In the genomic region with DNA sequence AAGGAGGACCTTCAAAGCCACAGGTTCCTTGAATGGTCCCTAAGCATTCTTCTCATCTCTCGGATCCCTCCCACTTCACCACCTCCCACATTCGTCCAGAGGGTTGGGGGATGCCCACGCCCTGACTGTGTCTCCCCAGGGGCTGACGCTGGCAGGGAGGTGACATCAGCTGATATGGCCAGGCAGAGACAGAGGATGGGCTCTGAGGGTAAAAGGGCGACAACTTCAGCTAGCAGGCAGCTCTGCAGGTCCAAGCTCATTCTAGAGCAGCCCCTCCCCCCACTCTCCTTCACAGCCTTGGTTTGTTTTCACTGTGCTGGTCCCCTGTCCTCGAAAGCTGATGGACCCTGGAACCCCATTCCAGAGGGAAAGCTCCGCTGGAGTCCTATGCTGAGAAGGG, we compare ENCODE assay signal across 16 mouse cellular contexts. TPM values are rescaled to one million over a fixed set of nuclear protein-coding genes. Genes with fewer than 3 reads are reported as not detected.
A peak's percentile ranks its signal among the peaks of the same experiment; 100 is the strongest.
DNase-seq lines count a peak whose midpoint lies in the region; ATAC-seq lines count a peak whose summit lies in the region.
"Had no signal": no experiment of that assay in that cellular context is flagged by ENCODE, and none has a peak within 500 bp of the region (broad histone marks: within the 10 kb centered on the region; RNA-seq: fewer than 3 reads in every experiment).

No protein-coding gene starts in this region.

- no peaks in the 10 kb centered on the region for H3K36me3 ChIP-seq in forebrain, embryonic 10.5 days (replicated peaks)
- H3K36me3 ChIP-seq in forebrain, embryonic 13.5 days (ENCODE audit: poor library complexity, severe bottlenecking) = no peaks in the 10 kb centered on the region
- no peaks in the 10 kb centered on the region for H3K36me3 ChIP-seq in limb, embryonic 11.5 days (ENCODE audit: control insufficient read depth, insufficient read depth, low read length)
- no peaks in the 10 kb centered on the region for H3K36me3 ChIP-seq in forebrain, embryonic 15.5 days
- H3K36me3 ChIP-seq: limb, embryonic 13.5 days had no signal

- no peaks in the 10 kb centered on the region for H3K9me3 ChIP-seq in forebrain, embryonic 10.5 days
- no peaks in the 10 kb centered on the region for H3K9me3 ChIP-seq in forebrain, embryonic 13.5 days (replicated peaks)
- no peaks in the 10 kb centered on the region for H3K9me3 ChIP-seq in limb, embryonic 11.5 days (ENCODE audit: control insufficient read depth, low read length)
- no peaks in the 10 kb centered on the region for H3K9me3 ChIP-seq in forebrain, embryonic 15.5 days
- H3K9me3 ChIP-seq: limb, embryonic 13.5 days had no signal

- no peak for DNase-seq in forebrain, embryonic 10.5 days (ENCODE audit: extremely low spot score, low spot score)
- peak; percentile 56 for DNase-seq in kidney, postnatal 10 days
- DNase-seq in kidney, adult 9 months = no peak
- peak; percentile 17 for DNase-seq in NIH3T3 (ENCODE audit: low read depth)
- no peak for DNase-seq in limb, embryonic 11.5 days (ENCODE audit: low spot score)
- DNase-seq in spleen, postnatal 4 days (ENCODE audit: low spot score in 2 of 2) = no peak
- DNase-seq: cerebellum, adult 2 months; gastrocnemius, postnatal 36 days; layer of hippocampus, postnatal 36 days; midbrain, embryonic 14.5 days; thymus, postnatal 25 days had no signal

- no peak overlapping the region for H3K4me2 ChIP-seq in forebrain, embryonic 13.5 days
- 0 out of 2 replicates have a peak overlapping the region, but pooled peaks have one; percentile 4 for H3K4me2 ChIP-seq in limb, embryonic 11.5 days (ENCODE audit: low read depth, severe bottlenecking)
- no peak overlapping the region for H3K4me2 ChIP-seq in forebrain, embryonic 15.5 days (replicated peaks)
- H3K4me2 ChIP-seq: limb, embryonic 13.5 days had no signal

- H3K9ac ChIP-seq in forebrain, embryonic 13.5 days = no peak overlapping the region
- no peak overlapping the region for H3K9ac ChIP-seq in limb, embryonic 11.5 days (ENCODE audit: low read length)
- no peak overlapping the region for H3K9ac ChIP-seq in forebrain, embryonic 15.5 days (replicated peaks)
- H3K9ac ChIP-seq: limb, embryonic 13.5 days had no signal

- WGBS in forebrain, embryonic 10.5 days = 35% methylated on average over 7 of the region's 7 CpGs
- WGBS in forebrain, embryonic 13.5 days = 50% methylated on average over 7 of the region's 7 CpGs
- WGBS in limb, embryonic 11.5 days = 31% methylated on average over 7 of the region's 7 CpGs
- WGBS in forebrain, embryonic 15.5 days = 52% methylated on average over 7 of the region's 7 CpGs

- H3K4me3 ChIP-seq in forebrain, embryonic 10.5 days = no peak overlapping the region
- no peak overlapping the region for H3K4me3 ChIP-seq in forebrain, embryonic 13.5 days
- no peak overlapping the region for H3K4me3 ChIP-seq in limb, embryonic 11.5 days (ENCODE audit: low read depth, low read length)
- H3K4me3 ChIP-seq in forebrain, embryonic 15.5 days = no peak overlapping the region
- H3K4me3 ChIP-seq: limb, embryonic 13.5 days had no signal

- peak overlapping the region; percentile 60 for H3K27ac ChIP-seq in forebrain, embryonic 10.5 days
- no peak overlapping the region for H3K27ac ChIP-seq in forebrain, embryonic 13.5 days
- H3K27ac ChIP-seq in limb, embryonic 11.5 days (replicated peaks; ENCODE audit: low read depth, low read length) = no peak overlapping the region
- no peak overlapping the region for H3K27ac ChIP-seq in forebrain, embryonic 15.5 days (replicated peaks)
- H3K27ac ChIP-seq: limb, embryonic 13.5 days had no signal

- peaks cover 51% of the 10 kb centered on the region for H3K4me1 ChIP-seq in forebrain, embryonic 10.5 days
- 0 out of 2 replicates have a peak, but pooled peaks cover 7% of the 10 kb centered on the region for H3K4me1 ChIP-seq in forebrain, embryonic 13.5 days
- peaks cover 22% of the 10 kb centered on the region for H3K4me1 ChIP-seq in limb, embryonic 11.5 days (ENCODE audit: control insufficient read depth, insufficient read depth, low read length)
- 0 out of 2 replicates have a peak, but pooled peaks cover 5% of the 10 kb centered on the region for H3K4me1 ChIP-seq in forebrain, embryonic 15.5 days

- H3K27me3 ChIP-seq in forebrain, embryonic 10.5 days (ENCODE audit: poor library complexity, severe bottlenecking) = peaks cover 45% of the 10 kb centered on the region
- peaks cover 9% of the 10 kb centered on the region; the same call in 1 of the 2 replicates for H3K27me3 ChIP-seq in forebrain, embryonic 13.5 days
- no peaks in the 10 kb centered on the region for H3K27me3 ChIP-seq in limb, embryonic 11.5 days (ENCODE audit: control insufficient read depth, insufficient read depth, low read length)
- no peaks in the 10 kb centered on the region for H3K27me3 ChIP-seq in forebrain, embryonic 15.5 days

- ATAC-seq in forebrain, embryonic 13.5 days = no peak
- no peak for ATAC-seq in limb, embryonic 11.5 days (ENCODE audit: insufficient number of reproducible peaks, low FRiP score, low TSS enrichment, low read depth)
- no peak for ATAC-seq in forebrain, embryonic 15.5 days (replicated peaks)

RNA-seq across cellular contexts. Expression of a gene that starts 41.3 kb away (rescaled TPM):
- polyA plus RNA-seq in forebrain, embryonic 10.5 days (2016; fragmentation: Nextera tagmentation; extraction: Ambion mirVana) = 0.11 TPM in 1 of 2 replicates, not detected in the other
- 0.04 TPM in 1 of 2 replicates, not detected in the other for polyA plus RNA-seq in forebrain, embryonic 13.5 days (2015; fragmentation: Nextera tagmentation; extraction: Ambion mirVana)
- polyA plus RNA-seq in limb, embryonic 11.5 days (2014; fragmentation: Nextera tagmentation; extraction: Ambion mirVana) = 0.04 and 0.05 TPM in 2 replicates
- polyA plus RNA-seq in forebrain, embryonic 15.5 days (2015; fragmentation: Nextera tagmentation; extraction: Ambion mirVana) = not detected in 2 replicates
- polyA plus RNA-seq: liver, embryonic 16.5 days; midbrain, embryonic 14.5 days; neural tube, embryonic 11.5 days had no signal

Comparison
In these comparisons a context has a peak if more than half of its experiments do, and no peak if none do; other contexts are left out.
1. DNase-seq: peak in kidney, postnatal 10 days (single experiment) and NIH3T3 (single experiment); none in forebrain, embryonic 10.5 days (single experiment), kidney, adult 9 months (single experiment), limb, embryonic 11.5 days (single experiment) and spleen, postnatal 4 days (0 of 2).